Mouse (Mus musculus): Measurements from ENCODE around the gene Zcchc17.
A peak's percentile ranks its signal among the peaks of the same experiment; 100 is the strongest.

Gene Zcchc17

DNA sequence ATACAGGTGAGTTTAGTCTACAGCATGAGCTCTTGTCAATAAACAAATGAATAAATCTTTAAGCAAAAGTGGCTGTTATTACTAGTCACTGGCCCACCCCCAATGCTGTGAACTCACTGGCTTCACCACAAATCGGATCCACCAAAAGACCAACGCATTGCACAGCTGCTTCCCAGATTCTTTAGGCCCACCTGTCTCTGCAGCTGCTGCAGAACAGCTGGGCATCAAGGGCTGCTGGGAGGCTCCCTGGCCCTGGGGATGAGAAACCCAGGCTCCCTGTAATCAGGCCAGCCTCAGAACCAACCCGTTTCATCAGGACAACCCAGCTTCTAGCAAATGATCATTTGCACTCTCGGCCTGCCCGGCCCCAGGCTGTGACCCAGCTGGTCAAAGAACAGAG, 76.9 kb downstream of the Zcchc17 start:
- DNase-seq (ENCODE audit: low spot score), result no peak

DNA sequence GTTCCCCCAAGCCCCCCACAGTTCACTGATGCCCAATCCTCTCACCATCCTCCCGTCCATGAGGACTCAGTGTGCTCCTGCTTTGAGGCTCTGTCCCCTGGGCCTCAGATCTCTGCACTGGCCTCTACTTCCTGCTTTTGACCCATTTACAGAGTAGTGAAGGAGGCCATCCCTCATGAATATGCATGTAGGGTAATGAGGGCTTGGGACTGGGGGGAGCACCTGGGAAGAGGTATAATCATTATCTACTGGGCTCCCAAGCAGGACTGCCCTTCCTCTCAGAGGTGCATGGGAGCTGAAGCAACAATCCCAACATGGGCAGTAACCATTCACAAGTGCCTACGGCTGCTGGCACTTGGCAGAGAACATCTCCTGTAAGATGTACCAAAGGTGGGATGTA, 80.6 kb downstream of the Zcchc17 start, which contains the start of gene Serinc2:
TSS of gene Serinc2 (minus strand) at position 101 of the 400 bp plus-strand sequence.
- no peak for DNase-seq (ENCODE audit: low spot score)

DNA sequence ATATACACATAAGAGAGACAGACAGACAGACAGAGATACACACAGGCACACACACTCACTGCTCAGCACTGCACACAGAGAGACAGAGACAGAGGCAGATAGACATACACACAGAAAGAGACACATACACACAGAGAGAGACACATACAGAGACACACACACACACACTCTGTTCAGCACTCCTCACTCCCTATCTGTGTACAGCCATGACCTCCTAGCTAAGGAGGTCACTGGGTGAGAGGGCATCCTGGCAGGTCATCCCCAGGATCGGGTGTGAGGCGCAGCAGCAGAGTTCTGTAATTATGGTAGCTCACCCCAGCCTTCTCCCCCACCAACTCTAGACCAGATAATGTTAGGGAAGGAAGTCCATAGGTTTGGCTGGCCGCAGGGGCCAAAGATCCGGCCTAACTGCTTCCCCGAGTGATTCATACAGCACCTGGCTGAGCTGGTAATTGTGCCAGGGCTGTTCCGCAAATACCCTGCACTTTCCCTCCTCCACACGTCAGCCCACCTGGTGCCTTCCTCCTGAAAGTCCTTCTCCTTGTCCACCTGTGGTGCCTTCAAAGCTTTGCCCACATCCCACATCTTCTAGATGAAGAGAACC, 83.1 kb downstream of the Zcchc17 start:
- DNase-seq (ENCODE audit: low spot score), result no peak

DNA sequence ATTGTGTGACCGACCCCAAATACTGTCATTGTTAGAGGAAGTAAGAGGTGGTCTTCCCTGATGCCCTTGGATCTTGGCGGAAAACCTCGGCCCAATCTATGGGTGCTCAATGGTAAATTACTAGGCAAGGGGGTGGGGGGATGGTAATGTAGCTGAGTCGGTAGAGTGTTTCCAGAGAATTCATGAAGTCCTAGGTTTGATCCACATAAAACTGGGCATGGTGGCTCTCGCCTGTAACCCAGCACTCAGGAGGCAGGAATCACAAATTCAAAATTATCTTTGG, 84.0 kb downstream of the Zcchc17 start:
- no peak for DNase-seq (ENCODE audit: low spot score)

DNA sequence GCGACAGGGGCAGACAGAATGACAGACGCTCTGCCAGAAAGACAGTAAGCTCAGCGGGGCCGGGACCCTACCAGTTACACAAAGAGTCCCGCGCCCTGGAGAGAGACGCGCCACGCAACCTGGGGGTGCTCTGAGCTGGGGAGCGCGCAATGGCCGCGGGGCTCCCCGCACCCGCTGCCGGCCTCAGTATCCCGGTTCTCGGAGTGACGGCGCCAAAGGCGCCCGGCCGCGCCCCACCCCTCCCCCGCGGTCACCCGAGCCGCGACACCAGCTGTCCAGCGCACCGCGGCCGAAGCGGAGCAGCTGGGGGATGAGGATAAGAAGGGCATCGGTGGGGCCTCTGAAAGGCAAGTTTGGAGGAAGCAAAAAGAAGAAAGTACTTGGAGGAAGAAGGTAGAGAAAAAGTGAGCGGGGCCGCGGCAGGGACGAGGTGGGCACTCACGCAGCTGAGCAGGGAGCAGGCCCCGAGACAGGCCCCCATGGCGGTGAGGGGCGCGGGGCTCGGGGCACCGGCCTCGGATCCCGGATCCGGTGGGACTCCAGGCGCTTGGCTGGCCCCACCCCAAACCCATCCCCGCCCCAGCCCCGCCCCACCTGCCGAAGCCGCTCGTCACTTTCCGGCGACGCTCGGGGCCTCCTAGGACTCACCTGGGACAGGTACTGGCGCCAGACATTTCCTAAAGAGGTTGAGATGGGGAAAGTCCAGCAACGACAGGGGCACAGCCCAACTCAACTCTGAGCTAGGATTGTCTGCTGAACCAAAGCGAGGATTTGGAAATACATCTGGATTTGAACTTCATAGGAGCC, 84.5 kb downstream of the Zcchc17 start:
- no peak for DNase-seq (ENCODE audit: low spot score)

DNA sequence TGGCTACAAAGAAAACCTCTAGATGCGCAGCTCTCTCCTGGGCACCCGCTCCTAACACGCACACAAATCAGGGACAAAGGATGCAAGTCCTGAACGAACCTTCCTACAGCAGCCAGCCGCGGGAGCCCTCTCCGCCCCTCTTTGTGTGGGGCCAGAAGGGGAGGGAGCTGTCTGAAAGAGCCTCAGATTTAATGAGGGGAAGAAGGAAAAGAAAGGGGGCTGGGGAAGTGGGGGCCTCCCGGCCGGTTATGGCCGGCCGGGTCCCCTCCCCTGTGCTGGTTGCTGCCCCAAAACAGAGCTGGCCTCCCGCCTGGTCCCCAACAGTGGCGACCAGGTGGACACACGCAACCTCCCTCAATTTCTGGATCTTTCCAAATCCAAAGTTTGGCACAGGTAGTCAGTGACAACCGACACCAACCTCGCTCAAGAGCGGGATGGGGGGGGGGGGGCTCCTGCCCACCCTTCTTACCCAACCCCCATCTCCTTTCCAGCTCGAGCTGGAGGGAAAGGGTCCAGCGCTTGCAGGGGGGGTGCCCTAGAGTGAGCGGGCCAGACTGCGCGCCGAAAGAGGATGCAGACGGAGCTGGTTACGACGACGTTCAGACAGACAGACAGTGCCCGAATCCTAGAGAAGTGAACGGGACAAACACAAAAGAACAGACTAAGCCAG, 85.3 kb downstream of the Zcchc17 start:
- DNase-seq (ENCODE audit: low spot score), result no peak

DNA sequence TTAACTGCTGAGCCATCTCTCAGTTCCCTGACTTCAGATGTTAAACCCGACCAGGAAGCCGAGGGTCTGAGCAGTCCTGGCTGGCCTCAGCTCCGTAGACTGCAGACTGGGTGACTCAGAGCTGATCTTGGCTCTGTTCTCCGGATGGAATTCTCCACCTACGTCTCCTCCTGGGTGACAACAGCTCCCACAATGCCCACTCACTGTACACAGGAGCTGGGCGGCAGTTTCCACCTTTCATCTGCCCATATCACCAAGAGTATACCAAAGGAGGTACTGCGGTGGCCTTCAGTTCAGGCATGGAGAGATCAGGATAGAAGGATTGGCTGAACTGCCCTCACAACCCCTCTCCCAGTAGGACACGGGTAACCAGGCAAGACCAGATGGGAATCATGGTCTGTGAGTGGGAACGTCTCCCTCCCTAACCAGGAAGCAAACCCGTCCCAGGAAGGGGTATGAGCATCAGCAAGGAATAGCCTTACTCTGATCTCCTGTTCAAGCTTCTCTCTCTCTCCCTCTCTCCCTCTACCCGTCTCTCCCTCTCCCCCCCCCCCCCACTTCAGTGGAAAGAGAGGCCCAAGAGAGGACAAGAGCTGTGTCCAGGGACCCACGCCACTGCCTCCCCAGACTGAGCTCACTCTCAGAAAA, 85.9 kb downstream of the Zcchc17 start:
- DNase-seq (ENCODE audit: low spot score), result no peak

DNA sequence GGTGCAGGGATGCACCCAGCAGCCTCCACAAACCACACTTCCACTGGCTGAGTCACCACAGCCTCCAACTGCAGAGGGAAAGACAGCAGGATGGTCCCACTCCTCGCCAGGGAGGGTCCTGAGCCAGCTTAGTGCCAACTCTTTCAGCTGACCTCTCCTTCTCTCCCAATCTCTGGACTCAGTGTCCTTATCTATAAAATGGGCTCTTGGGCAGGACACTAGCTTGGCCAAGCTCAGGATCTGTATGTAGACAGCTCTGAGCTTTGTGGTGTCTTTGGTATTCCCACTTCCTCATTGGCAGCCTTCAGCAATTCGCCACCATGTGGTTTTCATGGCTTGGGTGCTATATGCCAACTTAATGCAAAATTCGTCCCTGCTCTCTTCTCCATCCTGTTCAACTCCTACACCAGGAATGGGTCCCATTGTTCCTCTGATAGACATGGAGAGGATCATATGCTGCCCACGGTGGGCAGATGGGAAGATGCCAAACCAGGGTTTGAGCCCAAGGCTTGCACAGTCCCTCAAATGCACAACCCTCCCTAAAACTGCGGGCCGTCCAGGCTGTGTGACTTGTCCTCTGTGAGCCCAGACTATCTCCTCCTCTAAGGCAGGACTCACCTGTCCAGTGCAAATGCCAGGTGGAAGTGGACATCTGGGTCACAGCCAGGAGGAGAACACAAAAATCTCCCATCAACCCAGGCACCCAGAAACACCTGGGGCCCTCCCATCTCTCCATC, 89.0 kb downstream of the Zcchc17 start:
- DNase-seq (ENCODE audit: low spot score), result no peak

DNA sequence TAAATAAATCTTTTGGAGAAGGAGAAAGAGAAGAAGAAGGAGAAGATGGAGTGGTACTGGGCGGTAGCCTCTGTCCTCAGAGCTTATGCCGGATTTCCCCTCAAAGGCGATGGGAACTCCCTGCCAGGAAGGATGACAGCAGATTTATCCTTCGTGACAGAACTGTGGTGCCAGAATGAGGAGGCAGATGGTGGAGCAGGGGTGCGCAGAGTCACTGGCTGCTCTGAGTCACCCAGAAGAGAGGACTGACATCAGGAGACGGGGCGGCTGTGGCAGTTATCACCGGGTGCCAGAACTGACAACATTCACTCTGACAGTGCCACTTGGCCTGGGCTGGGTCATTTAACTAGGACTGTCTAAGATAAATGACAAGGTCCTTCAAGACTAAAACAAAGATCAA, 89.7 kb downstream of the Zcchc17 start:
- DNase-seq (ENCODE audit: low spot score), result no peak

DNA sequence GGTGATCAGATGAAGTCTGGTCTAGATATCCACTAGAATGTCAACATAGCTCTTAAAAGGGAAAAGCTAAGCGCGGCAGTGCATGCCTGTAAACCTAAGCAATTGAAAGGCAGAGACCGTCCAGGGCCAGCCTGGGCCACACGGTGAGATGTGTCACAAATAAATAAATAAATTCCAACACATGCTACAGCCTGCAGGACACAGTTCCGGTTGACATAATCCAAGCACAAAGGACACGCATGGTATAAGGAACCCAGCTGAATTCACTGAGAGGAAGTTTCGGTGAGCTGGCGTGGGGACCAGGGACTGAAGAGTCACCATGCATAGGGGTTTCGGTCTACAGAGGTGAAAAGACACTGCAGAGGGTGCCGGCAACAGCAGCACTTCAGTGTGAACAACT, 91.0 kb downstream of the Zcchc17 start:
- no peak for DNase-seq (ENCODE audit: low spot score)

DNA sequence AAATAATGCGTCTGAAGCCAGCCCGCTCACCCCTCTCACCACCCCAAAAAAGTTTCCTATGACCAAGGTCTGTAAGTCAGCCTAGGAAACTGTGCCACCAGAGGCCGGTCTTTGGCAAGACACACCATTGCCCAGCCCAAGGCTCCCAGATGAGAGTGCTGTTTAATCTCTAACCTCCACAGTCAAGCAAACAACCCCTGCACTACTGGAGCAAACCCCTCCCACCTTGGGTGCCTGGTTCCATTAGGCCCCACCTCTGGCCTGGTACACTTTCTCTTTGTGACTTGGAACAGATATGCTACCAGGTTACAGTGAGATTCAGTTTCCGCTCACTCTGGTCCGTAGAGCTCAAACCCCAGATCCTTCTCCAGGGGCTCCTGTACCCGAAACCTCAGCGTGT, 92.7 kb downstream of the Zcchc17 start:
- peak; percentile 25 for DNase-seq (ENCODE audit: low spot score)

DNA sequence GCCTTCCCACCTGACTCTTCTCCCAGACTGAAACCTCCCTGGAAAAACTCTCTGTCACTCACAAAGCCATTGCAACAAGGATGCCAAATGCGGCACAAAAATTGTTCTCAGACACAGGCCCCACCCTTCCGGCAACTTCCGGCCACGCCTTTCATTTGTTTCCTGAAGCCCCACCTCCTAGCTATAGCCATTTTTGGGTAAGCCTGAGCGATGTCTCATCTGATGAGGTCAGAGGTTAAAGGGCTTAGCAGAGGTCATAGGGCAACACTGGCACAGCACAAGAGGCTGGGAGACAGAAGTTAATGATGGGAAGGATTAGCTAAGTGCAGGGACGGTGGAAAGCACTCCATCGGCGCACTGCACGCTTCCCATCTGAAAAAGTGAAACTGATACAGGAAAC, 93.1 kb downstream of the Zcchc17 start:
- DNase-seq (ENCODE audit: low spot score), result no peak
